Mouse (Mus musculus): Measurements from ENCODE around the gene Pfn3.

Pfn3 gene

GRCm38 (mm10) chr13:55429226-55429888 lies 14.3 kb upstream of the Pfn3 start:
- DNase-seq, result no peak

DNA sequence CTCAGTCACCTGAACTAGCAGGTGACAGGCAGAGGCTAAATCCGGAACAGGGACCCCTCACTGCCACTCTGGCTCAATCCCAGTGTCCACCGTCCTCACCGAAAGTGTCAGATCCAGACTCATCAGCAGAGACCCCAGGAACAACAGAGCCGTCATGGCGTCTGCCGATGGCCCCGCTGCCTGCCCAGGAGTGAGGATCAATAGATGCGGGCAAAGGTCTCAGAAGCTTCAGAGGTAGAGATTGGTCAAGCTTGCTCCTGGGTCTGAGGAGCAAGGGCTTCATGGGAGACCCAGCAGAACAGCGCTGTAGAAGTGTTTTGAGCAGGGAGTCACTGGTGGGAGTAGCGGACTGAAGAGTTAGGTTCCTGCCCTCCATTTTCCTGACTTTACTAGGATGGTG lies 11.6 kb upstream of the Pfn3 start, which contains the start of gene F12:
TSS of gene F12 (minus strand) at position 181 of the 400 bp plus-strand sequence.
- DNase-seq, result no peak

GRCm38 (mm10) chr13:55420933-55421800 lies 6.1 kb upstream of the Pfn3 start:
- DNase-seq, result peak; percentile 57 to 68

DNA sequence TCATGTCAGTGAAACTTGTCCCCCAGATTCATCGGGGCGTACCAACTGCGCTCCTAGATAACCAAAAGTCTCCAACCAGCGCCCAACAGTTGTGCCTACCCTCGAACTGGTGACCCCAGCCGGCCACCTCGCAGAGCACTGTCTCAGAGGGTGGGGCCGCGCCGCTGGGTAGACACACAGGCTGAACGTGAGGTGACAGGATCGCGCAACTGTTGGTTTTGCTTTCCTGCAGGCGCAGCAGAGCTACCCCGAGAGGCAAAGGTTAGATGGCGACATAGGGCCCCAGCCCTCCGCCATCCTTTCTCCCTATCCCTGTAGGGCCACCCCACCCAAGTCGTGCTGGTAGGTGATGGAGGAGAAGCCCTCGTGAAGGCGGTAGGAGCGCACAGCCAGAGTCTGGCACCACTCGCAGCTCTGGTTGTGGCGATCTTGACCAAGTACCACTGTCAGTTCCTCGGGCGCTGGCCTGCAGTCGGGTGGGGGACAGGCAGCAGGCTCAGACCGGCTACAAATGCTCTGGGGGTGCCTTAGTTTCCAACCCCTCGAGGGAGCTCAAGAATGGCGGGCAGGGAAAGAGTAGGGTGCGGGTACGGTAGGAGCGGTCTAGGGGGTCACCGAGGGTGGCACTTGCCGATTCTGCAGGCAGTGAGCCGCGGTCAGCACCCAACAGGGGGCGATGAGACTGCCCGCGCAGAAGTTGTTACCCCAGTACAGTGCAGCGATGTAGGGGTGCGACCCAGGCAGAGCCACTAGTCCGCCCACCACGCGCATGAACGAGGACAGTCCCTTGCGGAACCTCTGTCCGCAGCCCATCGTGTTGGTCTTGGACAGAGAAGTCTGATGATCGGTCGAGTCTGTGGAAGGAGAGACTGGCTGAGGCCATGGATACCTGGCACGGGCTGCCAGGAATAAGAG lies 5.2 kb upstream of the Pfn3 start:
- DNase-seq, result peak in 1 of 2 experiments; percentile 11

DNA sequence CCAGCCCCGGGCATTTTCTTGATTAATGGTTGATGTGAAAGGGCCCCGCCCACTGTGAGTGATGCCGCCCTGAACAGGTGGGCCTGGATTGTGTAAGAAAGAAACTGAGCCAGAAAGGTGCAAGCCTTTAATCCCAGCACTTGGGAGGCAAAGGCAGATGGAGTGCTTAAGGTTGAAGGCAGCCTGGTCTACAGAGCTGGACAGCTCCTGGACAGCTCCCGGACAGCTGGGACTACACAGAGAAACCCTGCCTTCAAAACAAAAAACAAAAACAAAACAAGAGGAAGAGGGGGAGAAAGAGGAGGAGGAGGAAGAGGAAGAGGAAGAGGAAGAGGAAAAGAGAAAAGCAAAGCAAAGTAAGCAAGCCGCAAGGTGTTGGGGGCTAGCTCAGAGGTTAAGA lies 4.1 kb upstream of the Pfn3 start:
- DNase-seq, result no peak

- peak; percentile 89 to 90 for DNase-seq
Measured at GRCm38 (mm10) chr13:55418004-55418403, 3.0 kb upstream of the Pfn3 start.

- DNase-seq, result no peak
Measured at GRCm38 (mm10) chr13:55413333-55413732, 1.7 kb downstream of the Pfn3 start.

DNA sequence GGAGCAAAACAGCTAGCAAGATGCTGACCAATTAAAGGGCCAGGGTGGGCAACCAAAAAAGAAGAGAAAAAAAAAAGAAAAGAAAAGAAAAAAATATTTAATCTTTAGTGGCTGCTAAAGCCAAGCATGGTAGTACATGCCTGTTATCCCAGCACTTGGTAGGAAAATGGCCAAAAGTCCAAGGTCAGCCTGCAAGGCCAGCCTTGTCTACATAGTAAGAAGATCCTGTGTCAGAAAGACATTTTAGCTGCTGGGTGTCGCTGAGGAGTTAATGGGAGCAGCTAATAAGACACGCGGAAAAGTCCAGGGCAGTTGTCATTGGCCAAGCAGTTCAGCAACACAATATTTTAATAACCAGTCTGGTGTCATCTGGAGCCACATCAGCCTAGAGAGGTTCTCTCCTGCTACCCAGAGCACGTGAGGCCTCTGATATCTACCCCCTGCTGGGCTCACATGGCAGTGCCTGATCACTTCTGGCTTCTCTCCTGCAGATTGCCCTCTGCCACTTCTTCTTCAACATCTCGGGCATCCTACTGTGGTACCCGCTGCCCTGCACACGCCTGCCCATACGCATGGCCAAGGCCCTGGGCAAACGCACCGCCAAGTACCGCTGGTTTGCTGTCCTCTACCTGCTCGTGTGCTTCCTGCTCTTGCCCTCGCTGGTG lies 2.3 kb downstream of the Pfn3 start:
- no peak for DNase-seq

- no peak for DNase-seq
Measured at GRCm38 (mm10) chr13:55411826-55412225, 3.2 kb downstream of the Pfn3 start.

DNA sequence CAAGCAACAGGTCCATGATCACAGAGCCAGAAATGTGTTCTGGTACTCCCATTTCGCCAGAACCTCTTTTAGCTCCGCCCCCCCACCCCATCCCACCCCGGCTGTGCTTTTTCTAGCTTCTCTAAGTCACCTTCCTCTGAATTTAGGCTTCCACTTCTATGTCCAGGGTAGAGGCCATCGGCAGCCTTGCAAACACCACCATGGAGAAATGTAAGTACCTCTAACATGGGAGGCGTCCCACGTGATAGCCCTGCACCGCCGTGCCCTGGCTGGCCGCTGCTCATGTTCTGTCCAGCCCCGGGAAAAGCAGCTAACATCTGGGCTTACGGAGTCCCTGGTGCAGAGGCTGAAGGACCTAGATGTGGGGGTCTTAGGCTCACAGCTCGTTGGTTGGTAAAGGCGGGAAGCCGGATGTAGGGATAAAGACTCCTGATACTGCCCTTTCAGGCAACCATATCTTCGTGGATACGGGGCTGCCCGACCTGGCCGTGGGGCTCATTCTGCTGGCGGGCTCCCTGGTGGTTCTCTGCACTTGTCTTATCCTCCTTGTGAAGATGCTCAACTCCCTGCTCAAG lies 6.4 kb downstream of the Pfn3 start:
- DNase-seq, result no peak

DNA sequence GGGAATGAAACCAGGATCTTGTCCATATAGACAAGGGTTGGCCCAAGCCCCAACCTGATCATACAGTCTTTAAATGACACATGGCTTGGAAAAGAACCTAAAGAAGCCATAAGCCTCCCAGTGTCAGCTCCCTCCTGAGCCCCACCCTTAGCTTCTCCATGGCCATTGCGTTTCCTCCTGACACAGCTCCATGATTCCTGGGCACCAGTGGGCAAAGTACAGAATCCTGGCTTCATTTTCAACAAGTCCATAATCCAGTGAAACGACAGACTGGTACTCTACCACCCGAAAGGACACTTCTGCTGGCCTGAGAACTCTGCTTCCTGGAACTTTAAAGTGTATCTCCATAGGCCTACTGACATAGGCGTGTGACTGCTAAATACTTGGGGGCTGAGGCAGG lies 7.7 kb downstream of the Pfn3 start:
- DNase-seq, result no peak

- no peak for DNase-seq
Measured at GRCm38 (mm10) chr13:55405783-55406390, 9.1 kb downstream of the Pfn3 start.

DNA sequence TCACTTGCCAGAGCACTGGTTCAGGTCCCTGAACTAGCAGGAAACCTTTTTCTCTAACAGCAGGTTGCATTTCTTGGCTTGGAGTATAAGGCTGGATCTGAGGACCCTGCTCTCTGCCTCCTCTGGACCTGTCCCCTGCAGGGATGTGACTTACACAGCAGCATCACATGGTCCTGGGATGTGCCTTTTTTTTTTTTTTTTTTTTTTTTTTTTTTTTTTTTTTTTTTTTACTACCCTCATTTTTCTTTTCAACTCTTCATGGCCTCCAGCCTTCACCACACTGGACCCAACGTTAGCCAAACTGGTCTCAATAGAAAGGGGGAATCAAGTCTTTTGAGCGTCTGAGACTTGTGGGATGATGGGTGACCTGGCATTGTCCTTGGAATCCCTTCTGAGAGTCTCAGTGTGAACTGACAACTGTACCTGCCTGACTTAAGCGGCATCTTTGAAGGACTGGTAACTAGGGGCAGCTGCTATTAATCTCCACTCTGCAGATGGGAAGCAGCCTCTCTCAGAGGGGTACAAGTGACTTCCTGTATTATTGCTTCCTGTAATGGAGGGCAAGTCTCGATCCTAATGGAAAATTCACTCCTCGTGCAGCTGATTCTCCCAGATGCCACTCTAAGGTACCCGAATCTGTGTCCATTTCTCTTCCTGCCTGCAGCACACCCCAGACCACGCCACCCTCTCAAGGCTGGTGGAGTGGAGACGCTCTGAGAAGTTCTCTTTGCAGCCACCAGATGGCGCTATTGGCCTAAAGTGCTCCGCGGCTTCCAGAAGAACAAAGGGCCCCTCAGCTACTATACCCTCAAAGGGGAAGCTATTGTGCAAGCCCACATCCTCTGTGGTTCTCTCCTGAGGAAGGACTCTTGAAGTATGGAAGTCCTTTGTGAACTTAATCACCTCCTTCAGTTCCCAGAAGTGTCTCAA lies 9.9 kb downstream of the Pfn3 start:
- peak; percentile 67 to 82 for DNase-seq

DNA sequence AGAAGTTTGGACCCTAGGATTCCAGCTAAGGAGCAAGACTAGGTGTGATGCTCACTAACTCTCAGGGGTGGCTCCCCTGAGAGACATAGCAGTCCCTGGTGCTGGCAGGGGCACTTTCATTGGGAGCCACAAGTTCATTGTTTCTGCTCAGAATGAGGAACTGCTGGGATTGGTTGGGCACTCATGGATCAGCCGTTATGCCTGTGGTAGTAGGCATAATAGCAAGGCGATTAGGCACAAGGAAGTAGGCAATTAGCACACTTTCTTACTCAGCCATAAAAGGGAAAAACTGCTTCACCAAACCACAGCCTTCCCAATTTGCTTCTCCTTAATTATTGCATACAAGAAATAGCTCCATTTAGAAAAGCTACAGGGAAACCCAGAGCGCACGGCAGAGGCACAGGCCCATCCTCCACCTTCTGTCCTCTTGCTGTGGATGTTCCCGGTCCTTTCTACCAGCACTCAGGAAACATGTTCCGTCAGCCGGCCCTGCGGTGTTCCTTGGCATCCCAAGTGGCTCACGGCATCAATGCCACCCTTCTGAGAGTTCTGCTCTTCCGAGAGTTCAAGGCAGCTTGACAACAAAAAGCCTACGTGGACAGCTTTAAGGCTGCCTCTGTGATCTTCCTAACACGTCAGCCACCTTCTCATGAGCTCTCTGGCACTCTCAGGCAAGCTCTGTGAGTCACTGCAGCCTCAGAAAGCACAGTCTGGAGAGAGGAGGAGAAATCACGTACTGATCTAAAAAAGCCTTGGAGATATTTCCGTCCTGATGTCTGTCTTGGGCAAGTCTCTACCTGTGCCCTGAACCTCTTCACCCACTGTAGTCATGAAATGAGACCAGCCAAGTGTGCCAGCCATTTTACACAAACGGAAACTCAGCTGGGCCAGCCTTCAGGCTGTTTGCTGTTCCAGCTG lies 10.8 kb downstream of the Pfn3 start:
- DNase-seq, result no peak

DNA sequence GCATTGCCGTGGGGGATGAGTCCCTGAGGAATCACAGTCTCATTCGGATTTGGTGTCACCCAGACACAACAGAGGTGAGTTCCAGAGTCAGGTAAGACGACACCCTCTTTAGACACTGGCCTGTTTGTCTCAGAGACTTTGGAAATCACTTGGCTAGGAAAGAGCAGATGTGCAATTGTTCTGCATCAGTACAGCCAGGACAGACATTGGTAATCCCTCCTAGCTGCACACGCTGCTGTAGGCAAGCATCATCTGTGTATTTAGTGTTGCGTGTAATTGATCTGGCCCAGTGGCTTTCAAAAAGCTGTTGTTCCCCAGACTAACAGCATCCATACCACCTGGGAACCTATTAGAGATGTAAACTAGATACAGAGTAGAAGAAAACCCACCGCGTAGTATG lies 11.8 kb downstream of the Pfn3 start:
- no peak for DNase-seq

GRCm38 (mm10) chr13:55400039-55400346 lies 15.0 kb downstream of the Pfn3 start:
- DNase-seq, result no peak

DNA sequence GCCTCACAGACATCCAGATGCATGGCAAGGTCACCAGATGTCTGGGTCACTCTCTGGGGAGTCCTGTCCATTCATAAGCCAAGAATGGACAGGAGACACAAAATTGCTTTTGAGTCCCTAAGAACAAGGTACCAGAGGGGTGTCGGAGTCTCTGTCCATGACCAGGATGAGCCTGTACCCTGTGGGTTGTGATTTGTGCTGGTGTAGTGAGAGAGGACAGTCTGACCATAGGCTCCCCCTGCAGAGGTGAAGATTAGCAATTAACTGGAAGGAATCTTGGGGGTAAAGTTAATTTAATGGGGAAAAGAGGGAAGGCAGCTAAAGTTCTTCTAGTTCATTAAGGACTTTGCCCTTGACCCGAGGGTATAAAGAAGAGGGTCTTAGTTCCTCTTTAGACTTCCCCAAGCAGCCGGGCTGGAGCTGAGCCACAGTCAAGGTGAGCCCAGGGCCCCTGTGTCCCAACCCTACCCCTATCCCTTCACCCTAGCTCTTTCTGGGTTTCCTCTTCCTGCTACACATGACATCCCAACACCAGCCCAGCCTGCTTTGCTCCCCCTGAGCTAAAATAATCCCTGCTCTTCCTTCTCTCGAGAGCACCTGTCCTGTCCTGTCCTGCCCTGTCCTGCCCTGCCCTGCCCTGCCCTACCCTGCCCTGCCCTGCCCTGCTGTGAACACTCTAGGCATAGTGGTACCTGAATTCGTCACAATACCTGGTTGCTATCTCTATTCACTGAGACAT lies 15.6 kb downstream of the Pfn3 start:
- no peak for DNase-seq

- no peak for DNase-seq
Measured at GRCm38 (mm10) chr13:55398088-55398487, 16.9 kb downstream of the Pfn3 start, which contains the start of gene Slc34a1. Slc34a1 (plus strand) TSS chr13:55398187.

DNA sequence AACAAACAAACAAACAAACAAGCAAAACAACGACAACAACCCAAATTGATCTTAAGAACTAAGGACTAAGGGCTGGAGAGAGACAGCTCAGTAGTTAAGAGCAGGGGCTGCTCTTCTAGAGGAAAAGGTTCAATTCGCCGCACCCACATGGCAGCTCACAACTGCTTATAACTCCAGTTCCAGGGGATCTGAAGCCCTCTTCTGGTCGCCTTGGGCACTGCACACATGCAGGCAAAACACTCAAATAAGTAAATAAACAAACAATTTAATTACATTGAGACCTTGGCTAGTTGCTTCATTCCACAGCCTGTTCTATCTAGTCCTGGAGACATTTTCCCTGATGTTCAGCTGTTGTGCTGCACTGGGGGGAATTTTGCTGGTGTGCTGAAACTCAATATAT lies 22.1 kb downstream of the Pfn3 start:
- DNase-seq, result no peak
